ENCODE assay signal across 9 mouse cellular contexts in genomic region chr2:166000769-166001168, GRCm38 (mm10). TPM values are rescaled to one million over a fixed set of nuclear protein-coding genes. Genes with fewer than 3 reads are reported as not detected.
DNase-seq lines count a peak whose midpoint lies in the region; ATAC-seq lines count a peak whose summit lies in the region.
"Had no signal": no experiment of that assay in that cellular context is flagged by ENCODE, and none has a peak within 500 bp of the region (broad histone marks: within the 10 kb centered on the region; RNA-seq: fewer than 3 reads in every experiment).

No protein-coding gene starts in this region.

- H3K9me3 ChIP-seq in kidney, embryonic 15.5 days (replicated peaks), result no peaks in the 10 kb centered on the region
- no peaks in the 10 kb centered on the region for H3K9me3 ChIP-seq in forebrain, embryonic 11.5 days (ENCODE audit: control insufficient read depth, low read length)
- H3K9me3 ChIP-seq in midbrain, embryonic 15.5 days, result no peaks in the 10 kb centered on the region

- no peaks in the 10 kb centered on the region for H3K27me3 ChIP-seq in kidney, embryonic 15.5 days
- no peaks in the 10 kb centered on the region for H3K27me3 ChIP-seq in forebrain, embryonic 11.5 days (ENCODE audit: control insufficient read depth, insufficient read depth, low read length)
- no peaks in the 10 kb centered on the region for H3K27me3 ChIP-seq in midbrain, embryonic 15.5 days (replicated peaks)

- H3K27ac ChIP-seq in kidney, embryonic 15.5 days, result peak overlapping the region; percentile 30
- H3K27ac ChIP-seq in forebrain, embryonic 11.5 days (ENCODE audit: low read depth, low read length), result peak overlapping the region; percentile 84
- H3K27ac ChIP-seq in midbrain, embryonic 15.5 days, result peak overlapping the region; percentile 56

- no peak overlapping the region for H3K4me3 ChIP-seq in kidney, embryonic 15.5 days (replicated peaks)
- no peak overlapping the region for H3K4me3 ChIP-seq in forebrain, embryonic 11.5 days (ENCODE audit: low read depth, low read length)
- H3K4me3 ChIP-seq in midbrain, embryonic 15.5 days, result no peak overlapping the region

- intact Hi-C loops in left cerebral cortex, postnatal 36 days (cut with DNase I), result no loop called here

- whole genome bisulfite sequencing in kidney, embryonic 15.5 days, result 40% methylated on average over 5 of the region's 5 CpGs
- WGBS in forebrain, embryonic 11.5 days, result 6% methylated on average over 5 of the region's 5 CpGs
- WGBS in midbrain, embryonic 15.5 days, result 4% methylated on average over 5 of the region's 5 CpGs

- 0 out of 2 replicates have a peak overlapping the region, but pooled peaks have one; percentile 3 for H3K4me2 ChIP-seq in kidney, embryonic 15.5 days
- H3K4me2 ChIP-seq in forebrain, embryonic 11.5 days (ENCODE audit: low read depth, low read length, severe bottlenecking), result peak overlapping the region; percentile 30; the same call in 1 of the 2 replicates
- H3K4me2 ChIP-seq in midbrain, embryonic 15.5 days, result no peak overlapping the region

- H3K4me1 ChIP-seq in kidney, embryonic 15.5 days, result peaks cover 62% of the 10 kb centered on the region
- peaks cover 11% of the 10 kb centered on the region for H3K4me1 ChIP-seq in forebrain, embryonic 11.5 days (replicated peaks; ENCODE audit: control insufficient read depth, insufficient read depth, low read length)
- peaks cover 23% of the 10 kb centered on the region for H3K4me1 ChIP-seq in midbrain, embryonic 15.5 days

- H3K36me3 ChIP-seq in kidney, embryonic 15.5 days, result no peaks in the 10 kb centered on the region
- H3K36me3 ChIP-seq in forebrain, embryonic 11.5 days (ENCODE audit: control insufficient read depth, insufficient read depth, low read length), result no peaks in the 10 kb centered on the region
- H3K36me3 ChIP-seq in midbrain, embryonic 15.5 days (replicated peaks), result no peaks in the 10 kb centered on the region

- no peak for ATAC-seq in kidney, embryonic 15.5 days (replicated peaks; ENCODE audit: low FRiP score)
- 0 out of 2 replicates have a peak, but pooled peaks have one; percentile 39 for ATAC-seq in forebrain, embryonic 11.5 days (replicated peaks; ENCODE audit: low FRiP score)
- ATAC-seq in midbrain, embryonic 15.5 days (replicated peaks), result no peak
- ATAC-seq: intestine, embryonic 16.5 days had no signal

- no peak overlapping the region for H3K9ac ChIP-seq in kidney, embryonic 15.5 days
- H3K9ac ChIP-seq in forebrain, embryonic 11.5 days (ENCODE audit: low read length), result peak overlapping the region; percentile 37; the same call in 1 of the 2 replicates
- H3K9ac ChIP-seq in midbrain, embryonic 15.5 days, result no peak overlapping the region

- DNase-seq in kidney, adult 11 months, result no peak
- peak; percentile 85 for DNase-seq in R1 (ENCODE audit: low read depth, low spot score)
- DNase-seq in forebrain, embryonic 11.5 days (ENCODE audit: low spot score), result no peak
- no peak for DNase-seq in left cerebral cortex, postnatal 36 days (ENCODE audit: low spot score in 2 of 2)
- DNase-seq in adrenal gland, postnatal 10 days, result no peak
- no peak for DNase-seq in cerebellum, postnatal 36 days

RNA-seq across cellular contexts. Expression of gene Ncoa3, which starts 8.3 kb away (rescaled TPM):
- 17.4 and 19.2 TPM in 2 replicates for polyA plus RNA-seq in kidney, embryonic 15.5 days (2015; fragmentation: Nextera tagmentation; extraction: Ambion mirVana)
- polyA plus RNA-seq in forebrain, embryonic 11.5 days (2014; fragmentation: Nextera tagmentation; extraction: Ambion mirVana), result 17.4 and 18.1 TPM in 2 replicates
- 16.6 and 16.7 TPM in 2 replicates for polyA plus RNA-seq in midbrain, embryonic 15.5 days (2015; fragmentation: Nextera tagmentation; extraction: Ambion mirVana)
- 10 to 100 TPM; 27.9 to 36.6 TPM for total RNA-seq in left cerebral cortex, postnatal 36 days (2021)
- 10 to 100 TPM; 24.1 to 31.7 TPM for total RNA-seq in adrenal gland, postnatal 10 days (2021)

Comparison
In these comparisons a context has a peak if more than half of its experiments do, and no peak if none do; other contexts are left out.
1. H3K27ac ChIP-seq: peak in every context shown above with its lines; median percentile 84 in forebrain, embryonic 11.5 days; 56 in midbrain, embryonic 15.5 days; 30 in kidney, embryonic 15.5 days.